Mouse (Mus musculus) ES-Bruce4 (cell line): ENCODE results near the gene Fbxo46.

Experiments
- CTCF ChIP-seq: IDR thresholded peaks from one replicate; pipeline ENCODE4 v1.8.1; 2011; ENCODE audit warnings: low read depth, low read length
- EP300 ChIP-seq: IDR thresholded peaks from 2 replicates; pipeline ENCODE4 v1.6.1; 2011; ENCODE audit warnings: low read depth, low read length; ENCODE audit not compliant: insufficient read depth
- POLR2A ChIP-seq: IDR thresholded peaks from one replicate; pipeline ENCODE4 v1.8.1; 2011; ENCODE audit warnings: low read length; ENCODE audit not compliant: insufficient read depth

DNA sequence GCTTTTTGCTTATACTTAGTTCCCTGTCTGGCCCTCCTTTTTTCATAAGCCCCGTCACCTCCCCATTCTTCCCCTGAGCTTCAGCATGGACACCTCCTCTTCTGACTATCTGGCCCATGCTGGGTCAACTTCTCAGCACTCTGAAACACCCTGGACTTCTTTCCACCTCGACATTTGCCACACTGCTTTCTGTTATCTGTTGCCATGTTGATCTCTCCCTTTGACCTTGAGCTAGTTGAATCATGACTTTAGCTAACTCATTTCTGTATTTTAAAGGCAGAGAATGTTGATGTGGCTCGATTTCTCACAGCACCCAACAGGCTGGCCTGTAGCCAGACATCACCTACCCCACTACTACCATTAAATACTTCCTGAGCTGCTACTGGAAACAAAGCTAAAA, 12.2 kb upstream of the Fbxo46 start:
- TF ChIP-seq CTCF (no peak), POLR2A (no peak), EP300 (no peak)
